Mouse (Mus musculus): ENCODE results near the gene Chchd6.

Gene Chchd6

DNA sequence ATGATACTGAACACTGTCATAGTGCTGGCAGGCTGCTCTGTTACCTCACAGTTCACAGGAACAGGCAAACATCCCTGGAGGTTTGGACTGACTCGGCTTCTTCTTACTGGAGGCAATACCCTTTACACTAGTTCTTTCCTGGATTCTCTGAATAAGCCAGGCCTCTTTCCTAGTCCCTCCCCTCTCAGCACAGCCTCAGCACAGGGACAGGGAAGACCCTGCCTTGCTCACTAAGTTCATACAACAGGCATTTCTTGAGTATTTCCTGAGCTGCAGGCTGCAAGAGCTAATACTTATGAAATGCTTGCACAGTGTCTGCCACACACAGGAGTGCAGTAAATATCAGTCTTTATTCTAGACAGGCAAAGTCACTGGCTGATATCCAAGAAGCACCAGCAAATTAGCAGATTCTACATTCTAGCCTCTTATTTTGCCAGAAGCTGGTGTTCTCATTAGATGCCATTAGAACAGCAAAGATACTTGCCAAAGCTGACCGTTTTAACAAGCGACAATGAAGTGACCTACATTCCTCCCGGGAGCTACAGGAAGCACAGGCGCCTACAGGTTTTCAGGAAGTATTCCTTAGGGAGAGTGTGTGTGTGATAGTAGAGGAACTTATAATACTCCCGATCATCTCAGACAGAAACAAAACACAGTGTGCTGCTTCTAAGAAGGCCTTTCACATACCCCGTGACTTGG lies 142.3 kb downstream of the Chchd6 start:
- no peak for DNase-seq (ENCODE audit: low spot score)

- no peak for DNase-seq (ENCODE audit: low spot score)
Measured at GRCm38 (mm10) chr6:89452356-89452755, 143.1 kb downstream of the Chchd6 start.

- no peak for DNase-seq (ENCODE audit: low spot score)
Measured at GRCm38 (mm10) chr6:89448736-89449135, 146.7 kb downstream of the Chchd6 start.

DNA sequence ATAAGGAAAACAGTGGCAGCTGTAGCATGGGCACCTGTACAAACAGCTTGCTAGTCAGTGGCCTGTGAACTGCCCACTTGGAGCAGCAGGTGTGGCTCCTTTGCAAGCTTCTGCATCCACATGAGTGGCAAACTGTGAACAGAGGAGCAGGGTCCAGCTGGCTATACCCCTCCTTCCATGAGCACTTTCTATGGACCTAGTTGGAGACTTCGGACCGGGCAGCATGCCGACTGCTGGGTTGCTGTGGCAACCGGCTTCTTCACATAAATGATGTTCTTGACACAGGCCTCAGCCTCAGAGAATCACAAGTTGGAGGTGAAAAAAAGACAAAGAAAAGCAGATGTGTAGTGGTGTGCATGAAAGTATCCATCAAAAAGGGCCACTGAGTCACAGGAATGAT lies 154.8 kb downstream of the Chchd6 start:
- no peak for DNase-seq (ENCODE audit: low spot score)

- DNase-seq (ENCODE audit: low spot score) = no peak
Measured at GRCm38 (mm10) chr6:89431920-89432482, 163.5 kb downstream of the Chchd6 start.

GRCm38 (mm10) chr6:89430749-89431148 lies 164.7 kb downstream of the Chchd6 start:
- DNase-seq (ENCODE audit: low spot score) = no peak

DNA sequence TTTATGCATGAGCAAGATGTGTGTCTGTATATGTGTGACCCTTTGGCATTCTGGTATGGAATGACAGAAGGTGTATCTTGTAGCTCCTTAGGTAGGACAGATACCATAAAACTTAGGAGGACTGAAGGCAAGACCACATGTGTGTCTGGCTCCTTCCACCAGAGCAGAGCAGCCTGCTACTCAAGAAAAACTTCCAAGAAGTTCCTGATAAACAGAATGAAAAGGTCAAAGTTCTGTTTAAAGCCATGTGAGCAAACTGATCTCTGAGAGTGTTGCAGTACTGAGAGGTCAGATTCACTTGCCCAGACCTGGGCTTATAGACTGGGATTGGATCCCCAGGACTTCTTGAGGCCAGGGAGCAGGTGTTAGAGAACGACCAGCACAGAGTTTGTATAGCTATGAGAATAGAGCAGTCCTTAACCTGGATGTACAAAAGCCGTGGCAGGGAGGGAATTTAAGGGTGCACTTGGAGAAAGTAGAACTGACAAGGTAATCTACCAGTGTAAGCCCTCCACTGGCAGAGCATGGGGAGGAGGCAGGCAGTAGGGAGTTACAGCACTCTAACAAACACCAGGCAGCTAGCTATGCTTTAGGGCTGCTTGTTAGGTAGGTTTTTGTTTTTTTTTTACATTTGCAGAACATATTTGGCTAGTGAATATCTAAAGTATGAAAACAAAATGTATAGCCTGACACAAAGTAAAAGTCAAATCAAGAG lies 166.6 kb downstream of the Chchd6 start:
- DNase-seq (ENCODE audit: low spot score) = no peak

- no peak for DNase-seq (ENCODE audit: low spot score)
Measured at GRCm38 (mm10) chr6:89424461-89424860, 171.0 kb downstream of the Chchd6 start.

DNA sequence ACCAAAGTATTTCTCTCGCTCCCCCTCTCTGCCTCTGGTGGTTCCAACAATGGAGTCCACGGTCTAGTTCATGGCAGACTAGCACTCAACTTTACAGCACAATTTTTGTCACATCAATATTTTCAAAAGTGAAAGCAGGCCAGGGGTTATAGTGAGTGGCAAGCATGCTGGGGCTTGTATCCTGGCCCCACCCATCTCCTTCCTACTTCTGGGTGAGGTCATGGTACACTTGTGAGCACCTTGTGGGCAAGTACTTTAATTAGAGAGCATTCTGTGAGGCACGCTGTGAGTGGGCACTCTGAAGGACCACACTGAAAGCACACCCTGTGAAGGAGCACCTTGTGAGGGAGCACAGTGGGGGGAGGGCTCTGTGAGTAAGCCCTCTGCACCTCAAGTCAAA lies 172.8 kb downstream of the Chchd6 start:
- no peak for DNase-seq (ENCODE audit: low spot score)

DNA sequence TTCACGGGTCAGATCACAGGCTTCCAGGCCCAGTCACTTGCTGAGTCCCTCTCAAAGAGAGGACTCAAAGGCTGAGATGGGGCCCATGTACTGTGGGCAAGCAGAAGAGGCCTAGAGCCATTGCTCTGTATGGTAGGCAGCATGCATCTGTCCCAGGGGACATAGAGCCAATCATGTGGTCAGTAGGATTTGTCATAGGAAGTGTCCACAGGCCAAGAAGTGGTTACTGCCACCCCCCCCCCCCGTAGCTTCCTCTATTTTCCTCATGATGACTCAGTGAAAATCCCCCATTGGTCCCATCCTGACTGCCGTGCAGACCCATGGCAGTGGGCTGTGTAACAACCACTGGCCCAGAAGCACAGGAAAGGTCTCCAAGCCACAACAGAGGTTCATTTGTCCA lies 173.5 kb downstream of the Chchd6 start:
- no peak for DNase-seq (ENCODE audit: low spot score)

DNA sequence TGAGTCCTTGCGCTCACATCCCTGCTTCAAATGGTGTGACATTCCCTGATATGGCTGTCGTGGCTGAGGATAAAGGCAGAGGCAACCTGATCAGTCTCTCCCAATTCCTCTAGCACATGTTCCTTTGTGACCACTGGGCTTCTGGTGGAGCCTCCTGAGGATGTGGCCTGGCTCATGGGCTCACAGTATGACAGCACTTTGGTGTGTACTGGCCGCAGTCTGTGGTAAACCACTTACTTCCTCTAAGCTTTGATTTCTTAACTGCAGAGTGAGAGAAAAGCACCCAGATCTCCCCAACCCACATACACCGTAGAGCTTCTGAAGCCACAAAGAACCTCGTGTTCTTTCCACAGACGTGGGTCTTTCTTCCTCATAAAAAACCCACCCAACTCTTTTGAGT lies 173.9 kb downstream of the Chchd6 start:
- DNase-seq (ENCODE audit: low spot score) = no peak

DNA sequence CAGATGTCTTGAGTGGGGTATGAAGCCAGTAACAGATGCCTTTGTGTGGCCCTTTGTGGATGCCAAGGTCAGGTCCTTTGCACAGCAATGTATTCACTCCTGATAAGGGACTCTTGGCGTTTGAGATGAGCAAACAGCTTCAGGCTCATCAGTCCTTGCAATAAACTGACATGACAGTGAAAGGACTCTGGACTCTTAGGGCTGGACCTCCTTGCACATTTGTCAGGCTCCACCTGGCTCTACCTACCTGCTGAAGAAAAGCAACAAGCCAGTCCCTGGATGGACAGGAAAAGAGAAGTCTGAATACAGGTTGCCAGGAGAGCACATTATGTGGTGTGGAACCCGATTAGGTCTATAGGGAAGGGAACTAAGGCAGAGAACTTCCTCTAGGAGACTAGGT lies 174.7 kb downstream of the Chchd6 start:
- DNase-seq (ENCODE audit: low spot score) = no peak

DNA sequence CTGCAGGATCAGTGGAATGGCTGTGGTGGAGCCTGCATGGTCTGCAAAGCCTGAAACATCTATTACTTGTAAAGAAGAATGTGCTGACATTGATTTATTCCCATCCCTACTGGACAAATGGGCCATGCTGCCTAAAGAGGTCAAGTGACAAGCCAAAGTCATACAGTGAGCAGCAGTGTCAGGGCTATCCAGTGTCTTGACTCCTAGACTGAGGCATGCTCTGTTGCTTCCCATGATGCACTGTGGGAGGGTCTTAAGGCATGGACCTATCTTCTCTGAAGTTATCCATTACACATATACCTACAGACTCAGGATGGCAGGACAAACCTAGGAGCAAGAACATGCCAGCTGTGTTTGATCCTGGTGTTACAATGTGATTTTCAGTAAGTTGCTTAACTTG lies 175.3 kb downstream of the Chchd6 start:
- DNase-seq (ENCODE audit: low spot score) = no peak

GRCm38 (mm10) chr6:89419066-89419815 lies 176.2 kb downstream of the Chchd6 start:
- no peak for DNase-seq (ENCODE audit: low spot score)

DNA sequence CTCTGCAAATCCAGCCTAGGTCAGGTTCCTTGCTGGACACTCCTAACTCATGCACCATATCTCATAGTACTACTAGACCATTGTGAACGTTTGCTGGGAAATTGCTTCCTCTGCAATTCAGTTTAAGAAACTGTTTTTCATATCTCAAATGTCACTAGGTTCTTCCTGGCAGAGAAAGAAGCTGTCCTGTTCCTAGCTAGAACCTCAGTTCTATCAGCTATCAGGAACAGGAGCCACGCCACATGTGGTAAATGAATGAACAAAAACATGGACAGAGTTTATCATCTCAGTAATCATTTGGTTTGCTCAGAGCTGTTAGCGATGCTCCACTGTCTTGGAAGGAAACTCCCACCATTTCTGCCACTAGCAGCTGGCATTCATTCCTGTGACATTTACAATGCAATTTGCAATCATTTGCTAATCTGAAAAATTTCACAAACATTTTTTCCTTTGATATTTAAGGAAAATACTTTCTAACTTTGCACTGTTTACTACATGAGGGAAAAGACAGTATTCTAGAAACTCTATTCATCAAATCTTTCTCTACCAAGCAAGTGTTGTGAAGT lies 179.3 kb downstream of the Chchd6 start:
- DNase-seq (ENCODE audit: low spot score) = no peak

- no peak for DNase-seq (ENCODE audit: low spot score)
Measured at GRCm38 (mm10) chr6:89415091-89415490, 180.4 kb downstream of the Chchd6 start.

GRCm38 (mm10) chr6:89414126-89414525 lies 181.3 kb downstream of the Chchd6 start:
- no peak for DNase-seq (ENCODE audit: low spot score)

DNA sequence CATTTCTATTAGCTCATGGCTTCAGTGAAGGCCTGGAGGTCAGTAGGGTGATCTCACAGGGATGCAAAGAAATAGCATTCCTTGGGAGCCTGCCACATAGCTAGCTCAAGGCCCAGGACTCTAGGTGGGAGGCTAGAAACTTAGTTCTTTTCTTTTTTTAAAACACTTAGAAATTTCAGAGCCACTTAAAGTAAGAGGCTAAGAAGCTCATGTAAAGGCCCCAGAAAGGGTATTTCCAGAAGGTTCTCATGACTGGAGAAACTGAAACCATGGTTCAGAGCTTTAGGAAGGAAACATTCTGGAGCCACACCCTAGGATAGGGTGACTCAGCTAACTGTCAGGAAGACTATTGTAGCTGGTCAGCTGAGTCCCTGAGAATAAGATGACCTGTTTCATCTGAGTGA lies 182.0 kb downstream of the Chchd6 start:
- DNase-seq (ENCODE audit: low spot score) = no peak

- DNase-seq (ENCODE audit: low spot score) = no peak
Measured at GRCm38 (mm10) chr6:89412562-89412961, 182.9 kb downstream of the Chchd6 start.

GRCm38 (mm10) chr6:89409041-89409440 lies 186.4 kb downstream of the Chchd6 start:
- DNase-seq (ENCODE audit: low spot score) = no peak

- DNase-seq (ENCODE audit: low spot score) = no peak
Measured at GRCm38 (mm10) chr6:89408259-89408658, 187.2 kb downstream of the Chchd6 start.

- DNase-seq (ENCODE audit: low spot score) = no peak
Measured at GRCm38 (mm10) chr6:89407247-89407889, 188.1 kb downstream of the Chchd6 start.
